Mouse (Mus musculus): ENCODE data around the gene D130052B06Rik. TPM values are rescaled to one million over a fixed set of nuclear protein-coding genes. Genes with fewer than 3 reads are reported as not detected.

D130052B06Rik gene
- not detected in 2 replicates for polyA plus RNA-seq (2016; fragmentation: Nextera tagmentation; extraction: Ambion mirVana)

DNA sequence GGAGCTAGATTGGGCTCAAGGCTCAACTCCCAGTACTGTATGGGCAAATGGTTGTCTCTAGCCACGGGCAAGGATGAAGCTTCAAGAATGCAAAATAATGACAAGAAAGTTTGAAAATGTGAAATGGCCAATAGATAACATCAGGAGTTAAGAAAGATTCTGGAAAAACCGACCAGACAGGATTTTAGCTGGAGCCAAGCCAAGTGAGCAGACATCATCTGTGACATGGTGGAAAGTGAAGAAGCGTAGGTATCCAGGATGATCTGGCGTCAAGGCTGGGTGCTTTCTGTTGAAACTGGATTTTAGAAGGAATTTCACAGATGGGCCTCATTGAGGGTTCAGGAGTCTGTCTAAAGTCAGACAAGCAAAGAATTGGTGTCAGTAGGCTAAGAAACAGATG, at the start of gene D130052B06Rik:
D130052B06Rik (plus strand) TSS at position 317 of the 400 bp plus-strand sequence.
- H3K4me1 ChIP-seq, result no peaks in the 10 kb centered on the region
- no peak within 1 kb of the TSS for H3K27ac ChIP-seq
- no peak for DNase-seq (ENCODE audit: low spot score)
- no peak within 1 kb of the TSS for H3K4me3 ChIP-seq
- no peaks in the 10 kb centered on the region for H3K36me3 ChIP-seq
- no peaks in the 10 kb centered on the region for H3K9me3 ChIP-seq
- no peaks in the 10 kb centered on the region for H3K27me3 ChIP-seq (ENCODE audit: insufficient read depth, poor library complexity, severe bottlenecking)
- WGBS, result 68% methylated on average over 4 of the region's 4 CpGs

DNA sequence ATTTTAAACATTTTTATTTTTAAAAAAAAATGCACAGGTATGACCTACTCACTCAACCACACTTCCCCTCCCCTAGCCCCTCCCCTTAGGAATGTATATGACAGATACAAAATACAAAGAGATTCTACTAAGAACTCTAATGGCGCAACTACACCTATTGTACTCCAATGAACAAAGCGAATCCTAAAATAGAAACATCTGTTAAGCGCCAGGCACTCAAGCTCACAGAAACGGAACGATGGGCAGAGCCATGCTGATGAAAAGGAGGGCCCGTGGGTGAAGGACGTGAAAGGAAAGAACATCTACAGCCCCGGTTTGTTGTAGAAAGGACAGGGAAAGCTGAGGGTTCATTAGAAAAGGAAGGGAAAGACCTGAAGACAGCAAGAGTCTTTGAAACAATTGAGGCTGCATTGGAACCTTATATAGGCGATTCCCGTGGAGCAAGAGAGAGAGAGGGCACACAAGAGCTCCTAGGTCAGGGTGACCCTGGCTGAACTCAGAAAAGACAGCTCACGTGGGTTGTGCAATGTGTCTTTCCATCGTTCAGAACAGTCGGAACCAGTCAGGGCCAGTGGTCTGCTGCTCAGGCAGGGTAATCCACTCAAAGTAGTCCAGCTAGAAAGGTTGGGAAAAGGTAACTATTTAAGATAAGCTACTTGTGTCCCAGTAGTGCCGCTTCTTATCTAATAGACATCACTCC, 48.1 kb upstream of the D130052B06Rik start:
- Histone ChIP-seq H3K9me3 (no peaks in the 10 kb centered on the region), H3K36me3 (no peaks in the 10 kb centered on the region), H3K4me3 (no peak overlapping the region), H3K4me1 (peaks cover 4% of the 10 kb centered on the region; the same call in 1 of the 2 replicates), H3K27me3 (ENCODE audit: insufficient read depth, poor library complexity, severe bottlenecking) (no peaks in the 10 kb centered on the region), H3K27ac (no peak overlapping the region)
- 53% methylated on average over 14 of the region's 14 CpGs for WGBS
- DNase-seq (ENCODE audit: low spot score), result no peak

DNA sequence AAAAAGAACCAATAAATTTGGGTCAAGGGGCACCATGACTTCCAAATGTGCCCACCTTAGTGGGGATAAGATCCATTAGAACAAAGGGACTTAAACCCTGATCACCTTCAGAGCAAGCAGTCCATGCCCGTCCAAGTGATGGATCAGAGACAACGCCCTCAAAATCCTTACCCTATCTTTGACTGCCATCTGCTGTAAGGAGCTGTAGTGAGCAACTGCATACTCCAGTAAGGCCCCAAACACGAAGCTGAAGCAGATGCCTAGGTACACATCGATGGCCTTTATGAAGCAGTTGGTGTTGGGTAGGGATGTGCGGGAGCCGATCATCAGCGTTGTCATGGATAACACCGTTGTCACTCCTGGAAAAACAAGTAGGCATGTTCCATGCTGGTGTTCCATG, 45.0 kb upstream of the D130052B06Rik start:
- 77% methylated on average over 8 of the region's 8 CpGs for WGBS
- H3K4me3 ChIP-seq, result no peak overlapping the region
- DNase-seq (ENCODE audit: low spot score), result no peak
- H3K36me3 ChIP-seq, result no peaks in the 10 kb centered on the region
- no peak overlapping the region for H3K27ac ChIP-seq
- no peaks in the 10 kb centered on the region for H3K9me3 ChIP-seq
- H3K4me1 ChIP-seq, result peaks cover 4% of the 10 kb centered on the region; the same call in 1 of the 2 replicates
- no peaks in the 10 kb centered on the region for H3K27me3 ChIP-seq (ENCODE audit: insufficient read depth, poor library complexity, severe bottlenecking)

DNA sequence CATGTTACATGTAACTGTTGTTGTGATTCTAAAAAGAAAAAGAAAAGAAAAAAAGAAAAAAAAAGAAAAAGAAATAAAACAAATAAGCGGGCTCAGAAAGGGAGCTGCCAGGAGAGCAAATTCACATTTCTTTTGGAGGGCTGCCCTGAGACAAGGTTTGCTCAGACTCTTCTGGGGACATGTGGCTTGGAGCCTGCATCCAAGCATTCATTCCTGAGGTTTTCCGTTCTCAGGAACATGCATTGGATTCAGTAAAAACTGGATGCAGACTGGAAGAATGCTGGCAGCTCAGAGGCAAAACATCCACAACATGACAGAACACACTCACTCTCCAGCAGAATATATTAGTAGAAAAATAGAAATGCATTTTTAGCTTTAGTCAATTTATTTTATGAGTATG, 35.2 kb upstream of the D130052B06Rik start:
- Histone ChIP-seq H3K27ac (no peak overlapping the region), H3K4me1 (no peaks in the 10 kb centered on the region), H3K4me3 (no peak overlapping the region), H3K36me3 (no peaks in the 10 kb centered on the region), H3K27me3 (ENCODE audit: insufficient read depth, poor library complexity, severe bottlenecking) (no peaks in the 10 kb centered on the region), H3K9me3 (no peaks in the 10 kb centered on the region)
- no peak for DNase-seq (ENCODE audit: low spot score)
- 82% methylated on average over 2 of the region's 2 CpGs for WGBS

DNA sequence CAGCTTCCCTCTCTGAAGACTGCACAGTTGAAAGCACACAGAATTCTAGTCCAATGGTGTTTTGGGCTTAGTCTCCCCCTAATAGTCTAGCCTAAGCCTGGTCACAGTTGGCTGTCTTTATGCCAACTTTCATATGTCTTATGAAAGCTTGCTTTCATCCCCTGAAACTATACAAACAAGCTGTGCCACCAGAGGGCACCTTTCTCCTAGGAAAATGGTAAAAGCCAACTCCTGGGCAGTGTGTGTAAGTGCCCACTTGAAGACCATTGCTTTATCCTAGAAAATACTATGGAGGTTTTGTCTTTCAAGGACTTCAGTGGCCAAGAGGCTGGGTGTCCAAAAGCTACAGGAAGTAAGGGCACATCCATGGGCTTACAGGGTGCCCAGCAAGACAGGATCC, 28.7 kb upstream of the D130052B06Rik start:
- H3K9me3 ChIP-seq, result no peaks in the 10 kb centered on the region
- H3K27ac ChIP-seq, result no peak overlapping the region
- DNase-seq (ENCODE audit: low spot score), result no peak
- H3K27me3 ChIP-seq (ENCODE audit: insufficient read depth, poor library complexity, severe bottlenecking), result no peaks in the 10 kb centered on the region
- no peak overlapping the region for H3K4me3 ChIP-seq
- H3K4me1 ChIP-seq, result no peaks in the 10 kb centered on the region
- no peaks in the 10 kb centered on the region for H3K36me3 ChIP-seq

DNA sequence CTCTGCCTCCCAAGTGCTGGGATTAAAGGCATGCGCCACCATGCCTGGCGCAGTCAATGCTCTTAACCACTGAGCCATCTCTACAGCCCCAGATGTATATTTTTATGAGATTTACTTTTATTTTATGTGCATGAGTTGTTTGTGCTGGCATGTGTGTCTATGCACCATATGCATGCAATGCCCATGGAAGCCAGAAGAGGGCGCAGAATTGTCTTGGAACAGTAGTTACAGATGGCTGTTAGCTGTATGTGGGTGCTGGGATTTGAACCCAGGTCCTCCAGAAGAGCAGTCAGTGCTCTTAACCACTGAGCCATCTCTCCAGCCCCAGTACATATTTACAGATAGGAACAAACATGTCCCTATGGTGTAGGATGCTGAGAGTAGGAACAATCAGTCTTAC, 24.2 kb upstream of the D130052B06Rik start:
- Histone ChIP-seq H3K4me1 (no peaks in the 10 kb centered on the region), H3K9me3 (no peaks in the 10 kb centered on the region), H3K27ac (no peak overlapping the region), H3K27me3 (ENCODE audit: insufficient read depth, poor library complexity, severe bottlenecking) (peaks cover 15% of the 10 kb centered on the region), H3K4me3 (no peak overlapping the region), H3K36me3 (no peaks in the 10 kb centered on the region)
- DNase-seq (ENCODE audit: low spot score), result no peak
- 80% methylated on average over 3 of the region's 3 CpGs for WGBS

DNA sequence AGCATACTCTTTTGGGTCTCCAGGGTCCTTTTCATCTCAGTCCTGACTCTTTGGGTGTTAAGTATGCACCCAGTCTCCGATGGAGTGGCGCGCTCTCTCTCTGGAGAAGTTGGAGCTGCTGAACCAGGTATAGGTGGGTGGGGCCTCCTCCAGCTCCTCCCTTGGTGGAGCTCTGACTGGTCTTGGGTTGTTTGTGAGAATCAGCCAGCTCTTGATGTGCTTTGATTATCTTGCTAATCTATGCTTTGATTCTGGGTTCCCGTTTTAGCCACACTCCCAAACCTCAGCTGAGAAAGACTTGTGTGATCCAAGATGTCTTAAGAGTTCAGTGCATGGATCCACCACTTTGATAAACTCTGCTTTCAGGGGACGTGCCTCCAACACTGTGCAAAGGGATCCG, 20.2 kb upstream of the D130052B06Rik start, which contains the start of gene Gabrp:
Gabrp (minus strand) TSS at position 101 of the 400 bp plus-strand sequence.
- Histone ChIP-seq H3K27ac (no peak within 1 kb of the TSS), H3K36me3 (no peaks in the 10 kb centered on the region), H3K4me3 (no peak within 1 kb of the TSS), H3K9me3 (no peaks in the 10 kb centered on the region), H3K27me3 (ENCODE audit: insufficient read depth, poor library complexity, severe bottlenecking) (peaks cover 15% of the 10 kb centered on the region), H3K4me1 (no peaks in the 10 kb centered on the region)
- no peak for DNase-seq (ENCODE audit: low spot score)
- WGBS, result 49% methylated on average over 6 of the region's 6 CpGs

DNA sequence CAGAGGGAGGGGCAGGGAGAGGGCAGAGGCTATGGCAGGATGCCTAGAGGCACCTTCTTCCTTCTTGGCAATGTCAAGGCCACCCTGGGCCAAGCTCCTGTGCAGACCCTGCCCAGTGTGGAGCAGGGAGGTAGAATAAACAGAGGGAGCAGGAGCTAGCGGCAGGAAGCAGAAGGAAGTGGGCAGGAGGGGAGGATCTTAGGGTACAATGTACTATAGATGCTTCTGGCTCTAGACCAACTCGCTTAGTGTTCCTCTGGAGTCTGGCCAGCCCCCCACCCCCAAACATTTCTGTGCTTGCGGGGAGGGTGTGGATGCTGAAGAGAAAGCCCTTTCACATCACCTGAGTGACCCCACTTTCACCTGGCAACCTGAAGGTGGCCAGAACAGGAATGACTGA, 19.5 kb upstream of the D130052B06Rik start:
- Histone ChIP-seq H3K27ac (no peak overlapping the region), H3K27me3 (ENCODE audit: insufficient read depth, poor library complexity, severe bottlenecking) (peaks cover 15% of the 10 kb centered on the region), H3K4me1 (no peaks in the 10 kb centered on the region), H3K4me3 (no peak overlapping the region), H3K36me3 (no peaks in the 10 kb centered on the region), H3K9me3 (no peaks in the 10 kb centered on the region)
- DNase-seq (ENCODE audit: low spot score), result no peak
- WGBS, result 43% methylated on average over 3 of the region's 3 CpGs

DNA sequence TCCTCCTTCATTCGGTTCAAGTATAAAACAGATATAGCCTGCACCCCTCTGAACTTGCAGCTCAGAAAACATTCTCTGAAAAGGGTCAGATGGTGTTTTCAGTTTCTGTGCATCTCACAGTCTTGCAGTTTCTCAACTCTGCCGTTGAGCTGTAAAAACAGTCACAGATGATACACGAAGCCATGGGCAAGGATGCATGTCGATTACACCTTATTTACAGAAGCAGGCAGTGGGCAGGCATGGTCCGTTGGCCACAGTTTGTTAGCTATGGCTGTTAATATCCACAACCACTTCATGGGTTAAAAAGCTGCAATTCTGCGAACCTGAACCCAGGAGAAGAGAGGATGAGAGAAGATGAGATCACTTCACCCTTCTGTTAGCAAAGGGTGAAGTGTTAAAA, 12.5 kb upstream of the D130052B06Rik start:
- H3K4me1 ChIP-seq, result no peaks in the 10 kb centered on the region
- 81% methylated on average over 6 of the region's 6 CpGs for WGBS
- H3K4me3 ChIP-seq, result no peak overlapping the region
- no peaks in the 10 kb centered on the region for H3K36me3 ChIP-seq
- H3K27ac ChIP-seq, result no peak overlapping the region
- H3K9me3 ChIP-seq, result no peaks in the 10 kb centered on the region
- no peaks in the 10 kb centered on the region for H3K27me3 ChIP-seq (ENCODE audit: insufficient read depth, poor library complexity, severe bottlenecking)
- DNase-seq (ENCODE audit: low spot score), result no peak

DNA sequence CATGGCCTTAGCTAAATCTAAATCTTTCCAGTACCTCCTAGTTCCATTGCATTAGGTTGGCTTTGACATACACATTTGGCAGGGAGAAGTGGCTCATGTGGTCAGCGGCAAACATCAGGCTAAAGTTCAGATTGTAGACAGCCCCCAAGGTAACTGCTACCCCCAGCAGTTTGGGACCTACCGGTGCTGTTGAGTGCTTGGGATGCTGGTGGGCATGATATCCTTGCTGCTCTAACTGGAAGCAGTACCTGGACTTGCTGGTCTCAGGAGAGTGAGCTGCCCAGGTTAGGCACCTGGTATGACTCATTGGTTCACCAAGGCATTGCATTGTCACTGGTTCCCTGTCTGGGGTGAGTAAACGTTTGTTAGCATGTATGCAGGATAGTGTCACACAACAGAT, 8.3 kb upstream of the D130052B06Rik start:
- Histone ChIP-seq H3K27me3 (ENCODE audit: insufficient read depth, poor library complexity, severe bottlenecking) (no peaks in the 10 kb centered on the region), H3K4me3 (no peak overlapping the region), H3K9me3 (no peaks in the 10 kb centered on the region), H3K4me1 (no peaks in the 10 kb centered on the region), H3K27ac (no peak overlapping the region), H3K36me3 (no peaks in the 10 kb centered on the region)
- DNase-seq (ENCODE audit: low spot score), result peak; percentile 63
- WGBS, result 85% methylated on average over 3 of the region's 3 CpGs

DNA sequence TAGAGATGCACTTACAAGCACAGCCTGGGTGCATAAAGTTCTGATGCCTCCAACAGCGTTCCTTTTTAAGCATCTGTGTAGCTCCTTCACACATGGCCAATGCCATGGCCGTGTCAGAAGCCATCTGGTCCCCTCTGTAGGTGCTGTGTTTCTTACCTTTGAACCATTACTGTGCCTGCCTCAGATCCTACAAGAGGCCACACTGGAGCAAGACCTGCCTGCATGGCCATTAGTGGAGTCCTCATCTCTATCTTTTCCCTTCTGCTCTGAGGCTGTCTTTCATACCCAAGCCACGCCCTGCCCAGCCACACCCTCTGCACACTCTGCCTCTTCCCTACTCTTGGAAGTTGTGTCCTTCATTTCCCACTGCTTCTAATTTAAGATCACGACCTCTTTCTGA, 6.3 kb upstream of the D130052B06Rik start:
- H3K4me1 ChIP-seq, result no peaks in the 10 kb centered on the region
- H3K36me3 ChIP-seq, result no peaks in the 10 kb centered on the region
- DNase-seq (ENCODE audit: low spot score), result peak; percentile 65
- no peak overlapping the region for H3K4me3 ChIP-seq
- H3K27me3 ChIP-seq (ENCODE audit: insufficient read depth, poor library complexity, severe bottlenecking), result no peaks in the 10 kb centered on the region
- 75% methylated on average over 4 of the region's 4 CpGs for WGBS
- no peak overlapping the region for H3K27ac ChIP-seq
- H3K9me3 ChIP-seq, result no peaks in the 10 kb centered on the region

DNA sequence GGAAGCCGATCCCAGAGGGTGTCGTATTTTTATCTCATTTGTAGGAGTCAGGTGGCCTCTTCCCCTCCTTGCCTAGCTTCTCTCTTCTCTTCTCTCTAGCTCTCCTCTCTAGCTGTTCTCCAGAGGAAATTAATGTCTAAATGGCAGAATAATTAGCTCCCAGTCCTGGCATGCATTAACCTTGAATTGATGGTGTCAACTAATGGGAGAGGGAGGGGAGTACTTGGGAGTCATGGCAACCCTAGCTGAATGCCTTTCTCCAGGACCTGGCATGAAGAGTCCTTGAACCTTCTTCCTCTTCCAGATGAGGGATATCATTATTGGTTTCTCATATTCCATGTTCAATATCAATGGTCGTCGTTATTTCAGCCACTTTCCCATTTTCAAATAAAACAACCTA, 2.4 kb upstream of the D130052B06Rik start:
- Histone ChIP-seq H3K27ac (no peak overlapping the region), H3K36me3 (no peaks in the 10 kb centered on the region), H3K27me3 (ENCODE audit: insufficient read depth, poor library complexity, severe bottlenecking) (no peaks in the 10 kb centered on the region), H3K4me1 (no peaks in the 10 kb centered on the region), H3K4me3 (no peak overlapping the region), H3K9me3 (no peaks in the 10 kb centered on the region)
- no peak for DNase-seq (ENCODE audit: low spot score)
- 79% methylated on average over 4 of the region's 4 CpGs for WGBS

DNA sequence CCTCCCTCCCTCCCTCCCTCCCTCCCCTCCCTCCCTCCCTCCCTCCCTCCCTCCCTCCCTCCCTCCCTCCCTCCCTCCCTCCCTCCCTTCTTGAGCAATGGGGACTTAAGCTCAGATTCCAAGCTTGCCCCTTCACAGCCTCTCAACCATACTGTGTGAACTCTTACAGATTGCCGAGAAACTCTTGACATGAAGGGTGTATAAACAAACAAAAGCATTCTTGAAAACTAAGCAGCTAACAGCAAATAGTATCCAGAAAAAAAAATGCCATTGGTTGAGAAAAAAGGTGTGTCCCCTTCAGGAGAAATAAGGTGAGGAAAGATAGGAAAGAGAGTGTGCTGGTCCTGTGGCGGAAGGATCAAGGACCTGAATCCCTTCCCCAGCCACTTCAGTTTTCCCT, 4.1 kb downstream of the D130052B06Rik start:
- Histone ChIP-seq H3K27ac (no peak overlapping the region), H3K4me1 (peaks cover 12% of the 10 kb centered on the region), H3K36me3 (no peaks in the 10 kb centered on the region), H3K9me3 (no peaks in the 10 kb centered on the region), H3K4me3 (no peak overlapping the region), H3K27me3 (ENCODE audit: insufficient read depth, poor library complexity, severe bottlenecking) (no peaks in the 10 kb centered on the region)
- DNase-seq (ENCODE audit: low spot score), result no peak
- 55% methylated on average over 2 of the region's 2 CpGs for WGBS

DNA sequence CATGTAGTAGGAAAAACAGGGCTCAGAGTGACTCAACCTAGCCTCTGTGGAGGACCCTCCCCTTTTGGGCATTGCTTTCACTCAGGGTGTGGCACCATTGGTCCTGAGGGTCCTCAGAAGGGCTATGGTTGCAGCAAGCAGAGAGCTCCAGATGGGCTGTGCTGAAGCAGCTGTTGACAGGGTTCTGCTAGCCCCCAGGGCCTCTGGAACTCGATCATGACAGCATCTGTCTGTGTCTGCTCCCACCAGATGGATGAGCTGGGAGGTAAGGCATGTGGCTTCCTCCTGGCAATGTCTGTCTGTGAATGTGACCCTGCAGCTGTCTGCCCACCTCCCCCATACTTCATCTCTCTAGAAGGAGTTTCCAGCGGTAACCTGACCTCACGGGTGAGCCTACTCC, 8.7 kb downstream of the D130052B06Rik start:
- H3K4me3 ChIP-seq, result no peak overlapping the region
- peaks cover 19% of the 10 kb centered on the region for H3K4me1 ChIP-seq
- no peaks in the 10 kb centered on the region for H3K27me3 ChIP-seq (ENCODE audit: insufficient read depth, poor library complexity, severe bottlenecking)
- 18% methylated on average over 3 of the region's 3 CpGs for WGBS
- H3K36me3 ChIP-seq, result no peaks in the 10 kb centered on the region
- DNase-seq (ENCODE audit: low spot score), result no peak
- peak overlapping the region; percentile 12; the same call in 1 of the 2 replicates for H3K27ac ChIP-seq
- H3K9me3 ChIP-seq, result no peaks in the 10 kb centered on the region
